Mouse (Mus musculus) small intestine, adult 2 months (tissue): ENCODE results near the gene Gm20696. TPM values are rescaled to one million over a fixed set of nuclear protein-coding genes. Genes with fewer than 3 reads are reported as not detected.

Experiments used
- H3K27ac ChIP-seq: fragments of 200-500 bp; 2 replicates; pipeline ENCODE4 v1.5.1; 2012; ENCODE audit warnings: low read depth, low read length, control low read depth, inconsistent platforms; ENCODE audit not compliant: insufficient read depth
- H3K27me3 ChIP-seq: fragments of 200-500 bp; 2 replicates; pipeline ENCODE4 v1.6.1; 2012; ENCODE audit warnings: mild to moderate bottlenecking, moderate library complexity, low read length, inconsistent platforms; ENCODE audit not compliant: control insufficient read depth, insufficient read depth
- H3K36me3 ChIP-seq: fragments of 200-500 bp; 2 replicates; pipeline ENCODE4 v1.6.1; 2012; ENCODE audit warnings: mild to moderate bottlenecking, low read length, control low read depth, inconsistent platforms; ENCODE audit not compliant: control insufficient read depth, insufficient read depth
- H3K4me1 ChIP-seq: fragments of 200-500 bp; 2 replicates; pipeline ENCODE4 v1.6.1; 2012; ENCODE audit warnings: low read length, inconsistent platforms, mixed read lengths; ENCODE audit not compliant: control insufficient read depth, insufficient read depth, insufficient read length
- H3K4me3 ChIP-seq: fragments of 200-500 bp; 2 replicates; pipeline ENCODE4 v1.5.1; 2012; ENCODE audit warnings: low read depth, mild to moderate bottlenecking, control low read depth, inconsistent platforms, low read length, moderate library complexity
- CTCF ChIP-seq: fragments of 200-500 bp; IDR thresholded peaks from 2 replicates; pipeline ENCODE4 v1.5.1; 2012; ENCODE audit warnings: low read depth, mild to moderate bottlenecking, control low read depth, inconsistent platforms, low read length, moderate library complexity, mixed read lengths; ENCODE audit not compliant: insufficient replicate concordance, insufficient read length; ENCODE audit errors: extremely low read depth
- POLR2A ChIP-seq: fragments of 200-500 bp; IDR thresholded peaks from 2 replicates; pipeline ENCODE4 v1.6.1; 2012; ENCODE audit warnings: low read depth, mild to moderate bottlenecking, control low read depth, inconsistent platforms, low read length, moderate library complexity
- WGBS: fragments of 180-500 bp; shearing (Covaris S2); methylation state at CpG from one replicate; pipeline ENCODE4 v1.1.7; 2018; 5-methylcytosine and 5-hydroxymethylcytosine counted together
- polyA plus RNA-seq: library from polyadenylated mRNA; depleted of rRNA; stranded (reverse); fragments of >200 nt; gene quantifications from 2 replicates; pipeline ENCODE4 v1.2.3, GENCODE M21; 2012

Gm20696 gene
- polyA plus RNA-seq, 1 experiment = 0.57 TPM

DNA sequence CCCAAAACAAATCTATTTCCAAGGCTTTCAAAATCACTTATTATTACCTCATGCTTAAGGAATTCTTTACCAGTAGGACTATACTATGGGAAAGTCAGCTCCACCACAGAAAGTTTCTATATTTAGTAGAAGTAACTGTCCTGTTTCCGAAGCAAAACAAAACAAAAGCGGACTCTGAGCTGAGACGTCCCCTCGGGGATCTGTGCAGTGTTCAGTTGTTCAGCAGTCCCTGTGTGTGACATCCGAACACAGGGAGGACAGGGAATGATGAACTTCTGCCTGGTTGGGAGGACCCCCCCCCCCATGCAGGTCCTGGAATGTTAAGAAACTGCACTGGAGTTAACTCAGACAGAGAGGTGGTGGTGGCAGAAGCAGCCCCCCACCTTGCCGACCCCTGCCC is 154.7 kb downstream of the Gm20696 start:
- Histone ChIP-seq H3K4me3 (no peak overlapping the region), H3K4me1 (no peaks in the 10 kb centered on the region), H3K36me3 (peaks cover 4% of the 10 kb centered on the region), H3K27me3 (no peaks in the 10 kb centered on the region), H3K27ac (no peak overlapping the region)
- 78% methylated on average over 6 of the region's 6 CpGs for WGBS
- no peak for TF ChIP-seq POLR2A
- no peak for TF ChIP-seq CTCF

- whole genome bisulfite sequencing = 86% methylated on average over 9 of the region's 9 CpGs
- no peaks in the 10 kb centered on the region for H3K27me3 ChIP-seq
Observed at GRCm38 (mm10) chr6:99509189-99509592, 157.4 kb downstream of the Gm20696 start.

DNA sequence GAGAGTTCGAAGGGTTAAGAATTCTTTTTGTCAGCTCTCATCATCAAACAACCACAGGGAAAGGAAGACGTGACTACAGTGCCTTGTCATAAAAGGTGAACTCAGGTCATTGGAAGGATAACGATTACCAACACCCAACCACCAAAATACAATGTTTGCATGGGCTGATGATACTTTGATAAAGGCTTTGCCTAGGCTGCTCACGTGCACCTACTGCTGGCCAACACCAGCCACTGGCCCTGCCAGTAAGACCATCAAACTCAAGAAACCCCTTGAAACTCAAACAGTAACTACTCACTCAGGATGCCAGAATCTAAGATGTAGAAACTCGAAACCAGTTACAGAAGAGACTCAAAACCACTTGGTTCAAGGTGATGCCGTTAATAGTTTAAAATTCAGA is 159.8 kb downstream of the Gm20696 start:
- TF ChIP-seq CTCF = no peak
- TF ChIP-seq POLR2A = no peak
- Histone ChIP-seq H3K4me1 (no peaks in the 10 kb centered on the region), H3K27ac (no peak overlapping the region), H3K36me3 (peaks cover 6% of the 10 kb centered on the region; the same call in 1 of the 2 replicates), H3K27me3 (no peaks in the 10 kb centered on the region), H3K4me3 (no peak overlapping the region)
- 60% methylated on average over 6 of the region's 6 CpGs for whole genome bisulfite sequencing

More at GRCm38 (mm10) chr6:99509189-99509592, 157.4 kb downstream of the Gm20696 start:
- Histone ChIP-seq H3K36me3 (peaks cover 8% of the 10 kb centered on the region; the same call in 1 of the 2 replicates), H3K4me1 (no peaks in the 10 kb centered on the region), H3K4me3 (no peak overlapping the region), H3K27ac (no peak overlapping the region)
- TF ChIP-seq CTCF (no peak), POLR2A (no peak)

GRCm38 (mm10) chr6:99503741-99504140 is 162.9 kb downstream of the Gm20696 start:
- no peaks in the 10 kb centered on the region for H3K27me3 ChIP-seq
- TF ChIP-seq CTCF (no peak), POLR2A (no peak)
- WGBS = 95% methylated on average over 1 of the region's 1 CpGs
- H3K36me3 ChIP-seq = peaks cover 6% of the 10 kb centered on the region
- no peaks in the 10 kb centered on the region for H3K4me1 ChIP-seq
- no peak overlapping the region for H3K27ac ChIP-seq
- no peak overlapping the region for H3K4me3 ChIP-seq

- H3K27me3 ChIP-seq = no peaks in the 10 kb centered on the region
- WGBS = 81% methylated on average over 2 of the region's 2 CpGs
- TF ChIP-seq CTCF = no peak
- no peak for TF ChIP-seq POLR2A
- peaks cover 6% of the 10 kb centered on the region for H3K36me3 ChIP-seq
- no peaks in the 10 kb centered on the region for H3K4me1 ChIP-seq
- no peak overlapping the region for H3K4me3 ChIP-seq
- no peak overlapping the region for H3K27ac ChIP-seq
Observed at GRCm38 (mm10) chr6:99502727-99503126, 163.9 kb downstream of the Gm20696 start.

GRCm38 (mm10) chr6:99502314-99502713 is 164.3 kb downstream of the Gm20696 start:
- Histone ChIP-seq H3K4me3 (no peak overlapping the region), H3K27me3 (no peaks in the 10 kb centered on the region), H3K36me3 (peaks cover 6% of the 10 kb centered on the region), H3K27ac (no peak overlapping the region), H3K4me1 (no peaks in the 10 kb centered on the region)
- TF ChIP-seq CTCF = no peak
- no peak for TF ChIP-seq POLR2A
- WGBS = 91% methylated on average over 6 of the region's 6 CpGs

GRCm38 (mm10) chr6:99500570-99501270 is 165.9 kb downstream of the Gm20696 start:
- Histone ChIP-seq H3K36me3 (peaks cover 3% of the 10 kb centered on the region; the same call in 1 of the 2 replicates), H3K4me1 (peaks cover 5% of the 10 kb centered on the region; the same call in 1 of the 2 replicates), H3K27me3 (no peaks in the 10 kb centered on the region), H3K4me3 (no peak overlapping the region), H3K27ac (no peak overlapping the region)
- TF ChIP-seq CTCF (no peak), POLR2A (no peak)
- 81% methylated on average over 3 of the region's 3 CpGs for whole genome bisulfite sequencing
